Mouse (Mus musculus) ZHBTc4 (cell line): ENCODE measurements around the gene Tfe3.
"Not testable (repeated sequence)": the region's sequence is repeated elsewhere in the genome, so short reads cannot be mapped to it uniquely, and the experiment has no call there.

Experiments used
- DNase-seq: peaks from one replicate; pipeline ENCODE4 v3.0.0-alpha.2; 2011; ENCODE audit warnings: low read depth, low spot score

Gene Tfe3

GRCm38 (mm10) chrX:7802157-7802556 lies 39.8 kb downstream of the Tfe3 start:
- not testable (repeated sequence) for DNase-seq

GRCm38 (mm10) chrX:7815016-7815415 lies 52.7 kb downstream of the Tfe3 start:
- peak; percentile 39 for DNase-seq

- DNase-seq, result peak; percentile 74
Observed at GRCm38 (mm10) chrX:7821865-7822779, 59.8 kb downstream of the Tfe3 start, which contains the start of gene Kcnd1. Gene Kcnd1, plus strand, starts transcription at chrX:7822289.
